Mouse (Mus musculus): ENCODE measurements around the gene Zdhhc8.

Gene Zdhhc8

GRCm38 (mm10) chr16:18234671-18235388 lies at the start of gene Zdhhc8:
Gene Zdhhc8 (minus strand): TSS chr16:18235136.
- peak; percentile 68 for DNase-seq

- no peak for DNase-seq
Observed at GRCm38 (mm10) chr16:18275166-18275565, 40.2 kb upstream of the Zdhhc8 start.

- DNase-seq: no peak
Observed at GRCm38 (mm10) chr16:18268182-18268581, 33.2 kb upstream of the Zdhhc8 start.

- DNase-seq: no peak
Observed at GRCm38 (mm10) chr16:18265024-18265423, 30.1 kb upstream of the Zdhhc8 start.

- no peak for DNase-seq
Observed at GRCm38 (mm10) chr16:18258221-18258620, 23.3 kb upstream of the Zdhhc8 start, which contains the start of gene Gm49776. Gene Gm49776 (minus strand): TSS chr16:18258321.

- no peak for DNase-seq
Observed at GRCm38 (mm10) chr16:18253866-18254265, 18.9 kb upstream of the Zdhhc8 start.

GRCm38 (mm10) chr16:18252736-18253135 lies 17.8 kb upstream of the Zdhhc8 start:
- no peak for DNase-seq

- DNase-seq: peak; percentile 16
Observed at GRCm38 (mm10) chr16:18250828-18251790, 16.2 kb upstream of the Zdhhc8 start.

GRCm38 (mm10) chr16:18250231-18250630 lies 15.3 kb upstream of the Zdhhc8 start:
- DNase-seq: no peak

- DNase-seq: peak; percentile 51
Observed at GRCm38 (mm10) chr16:18249364-18249967, 14.5 kb upstream of the Zdhhc8 start.

GRCm38 (mm10) chr16:18248433-18249363 lies 13.8 kb upstream of the Zdhhc8 start, which contains the start of the genes Trmt2a and Ranbp1:
Gene Trmt2a (plus strand): TSS chr16:18248679.
Gene Ranbp1 (minus strand): TSS chr16:18248732.
- DNase-seq: peak; percentile 98

GRCm38 (mm10) chr16:18247521-18248399 lies 12.8 kb upstream of the Zdhhc8 start:
- peak; percentile 58 for DNase-seq

- no peak for DNase-seq
Observed at GRCm38 (mm10) chr16:18241581-18241980, 6.6 kb upstream of the Zdhhc8 start.

- no peak for DNase-seq
Observed at GRCm38 (mm10) chr16:18236676-18237501, 2.0 kb upstream of the Zdhhc8 start.

GRCm38 (mm10) chr16:18235389-18236065 lies 591 bp upstream of the Zdhhc8 start:
- DNase-seq: peak; percentile 51

- no peak for DNase-seq
Observed at GRCm38 (mm10) chr16:18233919-18234670, 841 bp downstream of the Zdhhc8 start.

GRCm38 (mm10) chr16:18233451-18233850 lies 1.5 kb downstream of the Zdhhc8 start:
- no peak for DNase-seq

GRCm38 (mm10) chr16:18231451-18231850 lies 3.5 kb downstream of the Zdhhc8 start:
- no peak for DNase-seq

GRCm38 (mm10) chr16:18231047-18231446 lies 3.9 kb downstream of the Zdhhc8 start:
- DNase-seq: no peak
